Mouse (Mus musculus) layer of hippocampus, adult 9-10 months (tissue): ENCODE measurements around the gene Syne2.

Source experiments
- DNase-seq: peaks from one replicate; pipeline ENCODE4 v3.0.0; 2022; ENCODE audit warnings: low spot score

Gene Syne2

GRCm38 (mm10) chr12:75817959-75818452, at the start of gene Syne2:
TSS of gene Syne2 (plus strand) at chr12:75818134.
- no peak for DNase-seq

- DNase-seq, result no peak
Measured at GRCm38 (mm10) chr12:75771410-75771809, 46.5 kb upstream of the Syne2 start.

GRCm38 (mm10) chr12:75772424-75773034, 45.4 kb upstream of the Syne2 start:
- DNase-seq, result peak; percentile 22

- no peak for DNase-seq
Measured at GRCm38 (mm10) chr12:75781445-75781844, 36.5 kb upstream of the Syne2 start.

GRCm38 (mm10) chr12:75781995-75782394, 35.9 kb upstream of the Syne2 start:
- DNase-seq, result no peak

GRCm38 (mm10) chr12:75784271-75784751, 33.6 kb upstream of the Syne2 start:
- DNase-seq, result no peak

- peak; percentile 64 for DNase-seq
Measured at GRCm38 (mm10) chr12:75786681-75787080, 31.3 kb upstream of the Syne2 start.

- DNase-seq, result peak; percentile 6
Measured at GRCm38 (mm10) chr12:75789451-75789850, 28.5 kb upstream of the Syne2 start.

- no peak for DNase-seq
Measured at GRCm38 (mm10) chr12:75794527-75794926, 23.4 kb upstream of the Syne2 start.

GRCm38 (mm10) chr12:75796510-75796909, 21.4 kb upstream of the Syne2 start:
- DNase-seq, result no peak

- no peak for DNase-seq
Measured at GRCm38 (mm10) chr12:75806281-75806680, 11.7 kb upstream of the Syne2 start.

GRCm38 (mm10) chr12:75813766-75814165, 4.2 kb upstream of the Syne2 start:
- no peak for DNase-seq

- no peak for DNase-seq
Measured at GRCm38 (mm10) chr12:75814551-75814950, 3.4 kb upstream of the Syne2 start.

GRCm38 (mm10) chr12:75816981-75817856, 715 bp upstream of the Syne2 start:
- no peak for DNase-seq

- no peak for DNase-seq
Measured at GRCm38 (mm10) chr12:75818453-75819434, 810 bp downstream of the Syne2 start.

GRCm38 (mm10) chr12:75819481-75819880, 1.5 kb downstream of the Syne2 start:
- no peak for DNase-seq

GRCm38 (mm10) chr12:75820216-75820615, 2.3 kb downstream of the Syne2 start:
- DNase-seq, result no peak

GRCm38 (mm10) chr12:75822122-75822521, 4.2 kb downstream of the Syne2 start:
- DNase-seq, result no peak

- no peak for DNase-seq
Measured at GRCm38 (mm10) chr12:75823475-75823874, 5.5 kb downstream of the Syne2 start.

- DNase-seq, result no peak
Measured at GRCm38 (mm10) chr12:75825458-75825857, 7.5 kb downstream of the Syne2 start.

- no peak for DNase-seq
Measured at GRCm38 (mm10) chr12:75826699-75827353, 8.9 kb downstream of the Syne2 start.
